Mouse (Mus musculus) MN1 (cell line): ENCODE results near the gene Krt31.
A peak's percentile ranks its signal among the peaks of the same experiment; 100 is the strongest.

ENCODE experiments used
- DNase-seq: peaks from one replicate; pipeline ENCODE4 v3.0.0-alpha.2; 2016; ENCODE audit warnings: low spot score

Gene Krt31

GRCm38 (mm10) chr11:100005905-100006304 lies 44.4 kb downstream of the Krt31 start:
- no peak for DNase-seq

DNA sequence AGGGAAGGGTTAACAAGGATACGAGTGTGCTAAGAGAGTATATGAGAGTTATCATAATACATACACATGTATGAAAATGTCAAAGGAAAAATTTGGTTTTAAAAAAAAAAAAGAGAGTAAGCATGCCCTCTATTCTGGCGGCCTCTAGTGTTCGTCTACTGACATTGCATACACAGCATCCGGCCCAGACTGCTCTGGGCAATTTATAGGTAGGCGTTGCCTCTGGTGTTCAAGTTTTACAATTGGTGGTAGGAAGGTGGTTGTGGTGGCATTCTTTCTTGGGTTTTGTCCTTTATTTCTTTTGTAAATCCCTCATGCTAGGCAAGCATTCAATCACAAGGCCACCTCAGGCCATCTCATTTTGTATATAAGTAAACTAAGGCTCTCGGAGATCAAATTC lies 45.5 kb downstream of the Krt31 start:
- peak; percentile 6 for DNase-seq

GRCm38 (mm10) chr11:99999091-99999490 lies 51.3 kb downstream of the Krt31 start:
- no peak for DNase-seq
